Mouse (Mus musculus) heart, postnatal 0 days (tissue): ENCODE data around the gene Ier5.

Experiments
- CTCF ChIP-seq: IDR thresholded peaks from 2 replicates; pipeline ENCODE4 v1.5.1; 2016; ENCODE audit warnings: antibody characterized with exemption, control low read depth, low read depth
- EP300 ChIP-seq: IDR thresholded peaks from 2 replicates; pipeline ENCODE4 v1.6.1; 2016; ENCODE audit warnings: antibody characterized with exemption, low read depth

DNA sequence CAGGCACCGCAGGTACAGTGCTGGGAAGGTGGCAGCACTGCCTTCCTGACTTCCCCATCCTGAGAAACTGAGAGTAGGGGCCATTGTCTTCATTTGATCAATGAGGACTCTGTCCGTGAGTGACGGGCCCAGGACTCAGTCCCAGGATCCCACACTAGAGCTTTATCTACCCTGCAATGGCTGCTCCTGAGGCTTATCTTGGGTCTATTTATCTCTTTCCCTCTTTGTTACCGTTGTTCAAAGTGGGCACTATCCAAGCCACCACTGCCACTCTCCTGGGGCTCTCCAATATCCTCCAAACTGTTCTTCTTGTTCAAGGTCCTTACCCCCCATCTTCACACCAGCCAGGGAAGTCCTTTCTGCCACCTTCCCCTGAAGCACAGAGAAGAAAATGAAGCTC is 34.8 kb downstream of the Ier5 start:
- TF ChIP-seq CTCF (no peak), EP300 (no peak)
